Mouse (Mus musculus) heart, adult 2 months (tissue): ENCODE measurements at regions not wholly inside any gene's neighbourhood (a gene's known extent, or its start where the extent isn't known, plus 50 kb on each side); places are given as distances from the start of the nearest gene placed in this dataset.

Experiments
- CTCF ChIP-seq: fragments of 200-600 bp; IDR thresholded peaks from 2 replicates; pipeline ENCODE4 v1.8.1; 2022; ENCODE audit warnings: antibody characterized with exemption, mild to moderate bottlenecking, moderate library complexity
- POLR2A ChIP-seq: fragments of 200-500 bp; IDR thresholded peaks from 2 replicates; pipeline ENCODE4 v1.6.1; 2011; ENCODE audit warnings: mild to moderate bottlenecking, low read depth, low read length, control low read depth; ENCODE audit not compliant: insufficient read depth

DNA sequence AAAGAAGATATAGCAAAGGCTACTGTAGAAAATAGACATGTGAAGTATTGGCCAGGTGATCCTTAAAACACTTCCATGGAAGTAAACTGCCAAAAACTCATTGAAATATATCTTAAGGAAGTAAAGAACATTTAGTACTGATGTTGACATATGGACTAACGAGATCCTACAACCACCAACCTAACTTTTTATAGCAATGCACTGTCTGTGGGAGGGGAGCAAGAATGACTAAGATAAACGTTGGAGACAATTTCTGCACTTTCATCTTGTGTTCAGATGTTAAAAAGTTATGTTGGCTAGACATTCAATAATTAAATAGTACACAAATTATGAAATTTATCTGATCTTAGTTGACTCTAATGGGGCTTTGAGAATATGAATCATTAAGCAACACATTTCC, 534.5 kb upstream of the Nova1 start:
- TF ChIP-seq CTCF (no peak), POLR2A (no peak)
